Mouse (Mus musculus): Measurements from ENCODE around the gene Rpl29.

DNA sequence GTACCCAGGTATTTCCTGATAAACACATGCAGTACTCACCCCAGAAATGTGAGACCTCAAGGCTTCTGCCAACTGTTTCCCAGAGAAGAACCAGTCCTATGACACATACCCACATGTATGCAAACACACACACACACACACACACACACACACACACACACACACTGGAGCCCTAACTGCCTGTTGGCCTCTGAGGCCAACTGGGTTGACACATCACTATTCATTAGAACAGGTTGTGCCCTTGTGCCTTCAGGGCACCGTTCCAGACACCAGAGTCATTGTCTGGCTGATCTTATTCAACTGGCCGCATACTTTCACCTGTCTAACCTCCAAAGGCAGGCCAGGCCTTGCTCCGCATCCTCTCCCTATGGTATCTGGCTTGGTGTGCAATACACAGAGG lies 17.0 kb upstream of the Rpl29 start:
- TF ChIP-seq CTCF (conservative IDR thresholded peaks at IDR 0.05; ENCODE audit: insufficient read depth, insufficient read length, low read depth, low read length) (no peak), POLR2A (IDR thresholded peaks at IDR 0.05; ENCODE audit: low read depth, low read length) (no peak)
